8 mouse cellular contexts compared by ENCODE assay signal in the genomic region with DNA sequence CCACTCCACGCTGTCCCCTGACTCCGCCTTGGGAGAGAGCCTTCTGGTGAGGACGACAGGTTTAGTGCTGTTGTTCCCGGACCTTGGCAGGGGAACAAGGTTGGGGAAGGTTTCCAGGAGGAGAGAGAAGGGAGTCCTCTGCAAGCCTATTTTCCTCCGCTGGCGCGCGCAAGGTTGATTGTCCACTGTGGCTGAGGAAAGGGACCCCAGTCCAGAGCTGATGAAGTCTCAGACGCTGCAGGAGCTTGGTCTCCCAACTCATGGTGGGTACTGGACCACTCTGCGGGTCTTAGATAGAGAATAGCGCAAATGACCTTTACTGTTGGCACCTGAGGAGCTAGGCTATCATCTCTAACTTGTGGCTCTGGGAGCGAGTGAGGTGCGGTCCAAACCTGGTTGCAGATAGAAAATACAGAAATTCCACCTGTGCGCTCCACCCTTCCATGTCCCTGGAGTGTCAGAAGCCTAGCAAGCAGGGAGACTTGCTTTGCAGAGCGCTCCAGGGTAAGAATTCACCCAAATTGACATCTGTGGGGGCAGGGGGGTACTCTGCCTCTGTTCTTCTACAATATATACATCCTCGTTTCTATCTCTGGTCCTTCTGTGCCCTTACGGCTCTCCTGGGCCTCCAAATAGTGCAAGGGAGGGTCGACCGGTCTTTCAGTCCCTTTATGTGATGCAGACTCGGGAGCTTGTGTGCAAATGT. TPM values are rescaled to one million over a fixed set of nuclear protein-coding genes. Genes with fewer than 3 reads are reported as not detected.
A peak's percentile ranks its signal among the peaks of the same experiment; 100 is the strongest.
DNase-seq lines count a peak whose midpoint lies in the region; ATAC-seq and TF ChIP-seq lines count a peak whose summit lies in the region.

No protein-coding gene starts in this region.

- 30% methylated on average over 20 of the region's 20 CpGs for WGBS in lung, postnatal 0 days
- 22% methylated on average over 20 of the region's 20 CpGs for WGBS in intestine, embryonic 14.5 days
- WGBS in neural tube, embryonic 12.5 days, result 28% methylated on average over 20 of the region's 20 CpGs

- H3K36me3 ChIP-seq in lung, postnatal 0 days (ENCODE audit: insufficient read depth, low read length), result no peaks in the 10 kb centered on the region
- no peaks in the 10 kb centered on the region for H3K36me3 ChIP-seq in intestine, embryonic 14.5 days (ENCODE audit: control insufficient read depth, insufficient read depth, low read length)
- H3K36me3 ChIP-seq in neural tube, embryonic 12.5 days, result no peaks in the 10 kb centered on the region

- no peak for TF ChIP-seq EP300 in lung, postnatal 0 days (IDR thresholded peaks at IDR 0.05)

- no peak for TF ChIP-seq CTCF in lung, postnatal 0 days (IDR thresholded peaks at IDR 0.05)

- H3K4me1 ChIP-seq in lung, postnatal 0 days (ENCODE audit: insufficient read depth, low read depth, low read length), result no peaks in the 10 kb centered on the region; the same call in 1 of the 2 replicates
- H3K4me1 ChIP-seq in intestine, embryonic 14.5 days (replicated peaks; ENCODE audit: control insufficient read depth, insufficient read depth, low read length), result no peaks in the 10 kb centered on the region
- peaks cover 14% of the 10 kb centered on the region for H3K4me1 ChIP-seq in neural tube, embryonic 12.5 days

- DNase-seq in adrenal gland, postnatal 10 days, result peak; percentile 2
- no peak for DNase-seq in adrenal gland, postnatal 36 days
- DNase-seq in lung, postnatal 0 days (ENCODE audit: low spot score), result no peak
- no peak for DNase-seq in lung, postnatal 14 days
- peak; percentile 73 for DNase-seq in intestine, embryonic 14.5 days (ENCODE audit: low spot score)
- DNase-seq in thymus, adult 18-20 months, result no peak

- ATAC-seq in lung, postnatal 0 days, result no peak
- ATAC-seq in intestine, embryonic 14.5 days (replicated peaks; ENCODE audit: low FRiP score, low TSS enrichment, low read depth), result no peak
- ATAC-seq in neural tube, embryonic 12.5 days (ENCODE audit: low FRiP score, low read depth), result 0 out of 2 replicates have a peak, but pooled peaks have one; percentile 11
- ATAC-seq in granulocyte monocyte progenitor cell, adult 5-6 weeks (replicated peaks; ENCODE audit: poor library complexity, severe bottlenecking), result no peak

- H3K9me3 ChIP-seq in lung, postnatal 0 days (ENCODE audit: low read length), result no peaks in the 10 kb centered on the region
- H3K9me3 ChIP-seq in intestine, embryonic 14.5 days (ENCODE audit: control insufficient read depth, low read length), result no peaks in the 10 kb centered on the region
- H3K9me3 ChIP-seq in neural tube, embryonic 12.5 days, result no peaks in the 10 kb centered on the region

- H3K4me3 ChIP-seq in lung, postnatal 0 days (ENCODE audit: low read depth, low read length), result peak overlapping the region; percentile 48
- H3K4me3 ChIP-seq in intestine, embryonic 14.5 days (ENCODE audit: low read depth, low read length), result peak overlapping the region; percentile 62
- H3K4me3 ChIP-seq in neural tube, embryonic 12.5 days, result peak overlapping the region; percentile 50

- H3K4me2 ChIP-seq in lung, postnatal 0 days (replicated peaks; ENCODE audit: low read depth, low read length), result peak overlapping the region; percentile 75
- H3K4me2 ChIP-seq in intestine, embryonic 14.5 days (ENCODE audit: low read length), result peak overlapping the region; percentile 68
- H3K4me2 ChIP-seq in neural tube, embryonic 12.5 days (replicated peaks), result peak overlapping the region; percentile 96

- H3K9ac ChIP-seq in lung, postnatal 0 days (replicated peaks; ENCODE audit: low read depth), result no peak overlapping the region
- peak overlapping the region; percentile 57 for H3K9ac ChIP-seq in intestine, embryonic 14.5 days (ENCODE audit: low read length)
- H3K9ac ChIP-seq in neural tube, embryonic 12.5 days, result peak overlapping the region; percentile 59; the same call in 1 of the 2 replicates

- H3K27ac ChIP-seq in lung, postnatal 0 days (ENCODE audit: low read length), result no peak overlapping the region
- H3K27ac ChIP-seq in intestine, embryonic 14.5 days (ENCODE audit: low read depth), result peak overlapping the region; percentile 54; the same call in 1 of the 2 replicates
- no peak overlapping the region for H3K27ac ChIP-seq in neural tube, embryonic 12.5 days

- H3K27me3 ChIP-seq in lung, postnatal 0 days (replicated peaks; ENCODE audit: insufficient read depth, low read length), result peaks cover 10% of the 10 kb centered on the region; the same call in 1 of the 2 replicates
- peaks cover 17% of the 10 kb centered on the region for H3K27me3 ChIP-seq in intestine, embryonic 14.5 days (replicated peaks; ENCODE audit: control insufficient read depth, insufficient read depth, low read length)
- H3K27me3 ChIP-seq in neural tube, embryonic 12.5 days (replicated peaks), result peaks cover 36% of the 10 kb centered on the region

RNA-seq across cellular contexts. Expression of a gene that starts 1.5 kb away (rescaled TPM):
- 1 to 10 TPM in 1 of 2 experiments, under 1 TPM in 1; 0.78 to 1.9 TPM for total RNA-seq in adrenal gland, postnatal 10 days (2021)
- under 1 TPM in 1 of 2 experiments, not detected in 1; 0.20 TPM for total RNA-seq in adrenal gland, postnatal 36 days (2021)
- 4.1 and 5.1 TPM in 2 replicates for polyA plus RNA-seq in lung, postnatal 0 days (2015; fragmentation: Nextera tagmentation; extraction: Ambion mirVana)
- 29.6 and 36.8 TPM in 2 replicates for polyA plus RNA-seq in intestine, embryonic 14.5 days (2014; fragmentation: Nextera tagmentation; extraction: Ambion mirVana)
- 1.9 TPM in 2 replicates for polyA plus RNA-seq in neural tube, embryonic 12.5 days (2016; fragmentation: Nextera tagmentation; extraction: Ambion mirVana)
- not detected in 2 replicates for total RNA-seq in granulocyte monocyte progenitor cell, adult 5-6 weeks (2014; fragmentation: Nextera tagmentation)
- total RNA-seq in granulocyte monocyte progenitor cell, adult 5-6 weeks (2017), result not detected in 2 replicates

Comparison
In these comparisons a context has a peak if more than half of its experiments do, and no peak if none do; other contexts are left out.
1. DNase-seq: peak in adrenal gland, postnatal 10 days (single experiment) and intestine, embryonic 14.5 days (single experiment); none in adrenal gland, postnatal 36 days (0 of 2), lung, postnatal 0 days (single experiment), lung, postnatal 14 days (single experiment) and thymus, adult 18-20 months (0 of 2).
2. Peak in every context shown above with its lines, with median percentiles within 50 percentile points of each other: H3K4me2 ChIP-seq and H3K4me3 ChIP-seq.